Mouse (Mus musculus) megakaryocyte progenitor cell, adult 5-6 weeks (primary cell): Measurements from ENCODE around the gene Erc2. TPM values are rescaled to one million over a fixed set of nuclear protein-coding genes. Genes with fewer than 3 reads are reported as not detected.

Experiments
- ATAC-seq: replicated peaks from 2 replicates; pipeline ENCODE4 v1.8.0; 2016; ENCODE audit warnings: mild to moderate bottlenecking, moderate TSS enrichment, inconsistent platforms; ENCODE audit not compliant: poor library complexity
- total RNA-seq, 2 experiments: library from RNA; stranded (forward) in 1 of 2; stranded (reverse) in 1 of 2; fragments of 157-497, 149-512 nt in 1 of 2; fragments of 200-1000 nt in 1 of 2; gene quantifications; 2 replicates each; pipeline versions ENCODE4 v1.2.3 to v1.2.4; 2015 to 2017

Erc2 gene
- total RNA-seq, 2 experiments from 2014 or later = not detected

- no peak for ATAC-seq
These were observed 299.6 kb downstream of the Erc2 start for GRCm38 (mm10) chr14:27921656-27922373.

GRCm38 (mm10) chr14:27927369-27927768, 305.1 kb downstream of the Erc2 start:
- no peak for ATAC-seq

GRCm38 (mm10) chr14:27933533-27933932, 311.3 kb downstream of the Erc2 start:
- no peak for ATAC-seq

- ATAC-seq = no peak
These were observed 313.5 kb downstream of the Erc2 start for GRCm38 (mm10) chr14:27935714-27936113.

- no peak for ATAC-seq
These were observed 315.7 kb downstream of the Erc2 start for GRCm38 (mm10) chr14:27937922-27938321.

GRCm38 (mm10) chr14:27945276-27945675, 323.0 kb downstream of the Erc2 start:
- ATAC-seq = no peak

GRCm38 (mm10) chr14:27946211-27946610, 324.0 kb downstream of the Erc2 start:
- no peak for ATAC-seq

GRCm38 (mm10) chr14:27948391-27948790, 326.2 kb downstream of the Erc2 start:
- ATAC-seq = peak; percentile 55; the same call in 1 of the 2 replicates

- ATAC-seq = no peak
These were observed 331.6 kb downstream of the Erc2 start for GRCm38 (mm10) chr14:27953814-27954213.

- no peak for ATAC-seq
These were observed 334.6 kb downstream of the Erc2 start for GRCm38 (mm10) chr14:27956801-27957200.

- ATAC-seq = no peak
These were observed 351.5 kb downstream of the Erc2 start for GRCm38 (mm10) chr14:27973701-27974100.

- no peak for ATAC-seq
These were observed 353.4 kb downstream of the Erc2 start for GRCm38 (mm10) chr14:27975661-27976060.

- no peak for ATAC-seq
These were observed 362.5 kb downstream of the Erc2 start for GRCm38 (mm10) chr14:27984758-27985157.

- no peak for ATAC-seq
These were observed 363.0 kb downstream of the Erc2 start for GRCm38 (mm10) chr14:27985201-27985600.

- ATAC-seq = no peak
These were observed 365.2 kb downstream of the Erc2 start for GRCm38 (mm10) chr14:27987422-27987821.

GRCm38 (mm10) chr14:27998551-27998950, 376.3 kb downstream of the Erc2 start:
- no peak for ATAC-seq

GRCm38 (mm10) chr14:28004023-28004422, 381.8 kb downstream of the Erc2 start:
- ATAC-seq = no peak

GRCm38 (mm10) chr14:28010536-28011280, 388.5 kb downstream of the Erc2 start:
- ATAC-seq = no peak

- ATAC-seq = no peak
These were observed 401.0 kb downstream of the Erc2 start for GRCm38 (mm10) chr14:28023199-28023598.

- no peak for ATAC-seq
These were observed 408.6 kb downstream of the Erc2 start for GRCm38 (mm10) chr14:28030870-28031269.

- ATAC-seq = no peak
These were observed 412.8 kb downstream of the Erc2 start for GRCm38 (mm10) chr14:28035013-28035412.

- ATAC-seq = no peak
These were observed 420.9 kb downstream of the Erc2 start for GRCm38 (mm10) chr14:28043095-28043494.
